Mouse (Mus musculus) bone marrow, adult 2 months (tissue): ENCODE measurements at regions not wholly inside any gene's neighbourhood (a gene's known extent, or its start where the extent isn't known, plus 50 kb on each side); places are given as distances from the start of the nearest gene placed in this dataset.

Source experiments
- CTCF ChIP-seq: fragments of 200-500 bp; IDR thresholded peaks from 2 replicates; pipeline ENCODE4 v1.5.1; 2011; ENCODE audit warnings: low read length, control low read depth; ENCODE audit not compliant: control insufficient read depth, insufficient read depth
- POLR2A ChIP-seq: fragments of 200-500 bp; IDR thresholded peaks from 2 replicates; pipeline ENCODE4 v1.6.1; 2011; ENCODE audit warnings: low read depth, mild to moderate bottlenecking, control low read depth, low read length, borderline replicate concordance; ENCODE audit not compliant: control insufficient read depth

DNA sequence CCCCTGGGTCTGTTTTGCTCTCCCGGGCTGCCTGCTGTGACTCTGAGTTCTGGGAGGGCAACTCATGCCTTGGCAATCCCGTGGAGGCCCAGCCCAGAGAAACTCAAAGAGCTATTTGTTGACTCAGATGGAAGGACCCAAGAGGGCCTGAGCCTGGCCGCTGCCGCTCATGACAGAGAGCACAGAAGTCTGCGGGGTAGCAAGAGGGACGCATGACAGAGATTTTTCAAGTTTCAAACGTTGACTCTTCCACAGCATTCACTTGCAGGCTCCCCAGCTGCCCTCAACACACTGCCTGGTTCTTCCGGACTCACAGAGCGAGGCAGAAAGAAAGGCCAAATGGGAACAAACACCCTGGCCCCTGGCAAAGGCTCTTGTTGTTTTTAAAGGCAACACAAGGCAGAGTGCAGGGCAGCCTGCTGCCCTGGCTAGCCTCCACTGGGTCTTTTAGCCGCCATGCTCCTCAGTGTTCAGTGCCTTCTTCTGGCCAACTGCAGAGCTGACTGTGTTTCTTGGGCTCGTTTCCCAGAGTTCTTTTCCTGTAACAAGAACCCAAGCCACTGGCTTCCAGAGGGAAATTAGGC, 146.2 kb downstream of the Fam43a start:
- TF ChIP-seq POLR2A (no peak), CTCF (no peak)
